Mouse (Mus musculus) right cerebral cortex, adult 2 months (tissue): ENCODE measurements around the gene Slc9c1.
A peak's percentile ranks its signal among the peaks of the same experiment; 100 is the strongest.
"Not testable (repeated sequence)": the region's sequence is repeated elsewhere in the genome, so short reads cannot be mapped to it uniquely, and the experiment has no call there.

Experiments used
- DNase-seq, 2 experiments: peaks; one replicate each; pipeline ENCODE4 v3.0.0; 2021 to 2022; ENCODE audit warnings: low spot score in 2 of 2

The Slc9c1 gene

DNA sequence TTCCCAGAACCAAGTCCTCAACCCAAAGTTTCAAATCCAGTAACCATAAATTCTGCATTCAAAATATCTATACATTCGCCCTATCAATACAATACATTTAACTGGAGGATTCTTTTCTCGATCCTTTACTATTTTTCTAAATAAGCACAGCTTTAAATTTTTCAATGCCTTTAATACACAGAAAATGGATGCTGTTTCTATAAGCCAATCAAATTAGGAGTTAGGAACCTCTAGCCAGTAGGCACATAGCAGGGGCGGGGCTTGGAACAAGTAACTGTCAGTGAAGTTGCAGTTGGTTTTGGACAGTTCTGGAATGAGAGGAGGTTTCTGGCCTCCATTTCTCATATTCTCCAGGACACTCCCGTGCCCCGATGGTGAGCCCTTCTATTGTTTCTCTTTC, at the start of gene Slc9c1:
TSS of gene Slc9c1 (plus strand) at position 301 of the 400 bp plus-strand sequence.
- no peak for DNase-seq

DNA sequence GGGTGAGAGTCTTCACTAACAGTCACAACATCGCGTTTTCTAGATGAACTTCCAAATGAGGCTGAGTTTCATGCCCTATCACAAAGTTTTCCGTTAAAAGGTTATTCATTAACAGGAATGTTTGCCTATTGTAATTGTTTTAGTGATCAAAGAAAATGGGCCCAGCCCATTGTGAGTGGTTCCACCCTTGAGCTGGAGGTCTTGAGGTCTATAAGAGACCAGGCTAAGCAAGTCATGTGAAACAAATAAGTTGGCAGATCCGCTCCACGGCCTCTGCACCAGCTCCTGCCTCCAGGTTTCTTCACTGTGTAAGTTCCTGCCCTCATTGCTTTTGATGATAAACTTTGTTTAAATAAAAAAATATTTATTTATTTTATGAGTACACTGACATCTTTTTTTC, 42.2 kb upstream of the Slc9c1 start, which contains the start of gene Gm609:
TSS of gene Gm609 (minus strand) at position 43 of the 400 bp plus-strand sequence.
- no peak for DNase-seq

DNA sequence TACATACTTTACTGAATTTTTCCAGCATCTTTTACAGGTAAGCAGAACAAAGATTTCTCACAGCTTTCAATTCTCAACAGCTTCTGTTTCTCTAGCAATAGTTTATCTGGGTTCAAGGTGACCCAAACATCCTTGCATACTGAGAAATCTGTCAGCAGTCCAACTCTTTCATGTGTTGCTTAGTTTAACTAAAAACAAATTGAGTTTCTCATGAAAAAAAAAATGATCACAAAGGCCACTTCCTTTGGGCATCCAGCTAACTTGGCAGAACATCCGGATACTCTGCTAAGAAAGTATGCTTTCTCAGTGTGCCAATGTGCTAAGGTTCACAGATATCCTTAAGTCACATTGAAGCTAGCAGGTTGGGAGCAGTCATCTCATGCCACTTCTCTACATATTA, 39.8 kb upstream of the Slc9c1 start:
- no peak for DNase-seq

DNA sequence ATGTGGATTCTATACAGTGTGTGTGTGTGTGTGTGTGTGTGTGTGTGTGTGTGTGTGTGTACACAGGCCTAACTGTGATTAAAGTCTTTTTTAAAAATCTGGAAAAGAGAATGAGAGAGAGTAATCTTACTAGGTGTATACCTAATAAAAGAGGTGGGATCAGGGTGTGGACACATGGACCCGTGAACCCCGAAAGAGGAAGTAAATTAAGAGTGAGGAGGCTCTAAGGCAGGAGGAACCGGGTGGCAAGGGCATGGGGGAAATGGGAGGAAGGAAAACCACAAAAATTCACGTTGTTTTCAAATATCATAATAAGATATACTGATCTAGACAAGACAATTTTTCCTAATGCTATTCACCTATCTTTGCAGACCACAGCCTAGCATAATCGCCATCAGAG, 9.6 kb upstream of the Slc9c1 start:
- DNase-seq, result no peak

DNA sequence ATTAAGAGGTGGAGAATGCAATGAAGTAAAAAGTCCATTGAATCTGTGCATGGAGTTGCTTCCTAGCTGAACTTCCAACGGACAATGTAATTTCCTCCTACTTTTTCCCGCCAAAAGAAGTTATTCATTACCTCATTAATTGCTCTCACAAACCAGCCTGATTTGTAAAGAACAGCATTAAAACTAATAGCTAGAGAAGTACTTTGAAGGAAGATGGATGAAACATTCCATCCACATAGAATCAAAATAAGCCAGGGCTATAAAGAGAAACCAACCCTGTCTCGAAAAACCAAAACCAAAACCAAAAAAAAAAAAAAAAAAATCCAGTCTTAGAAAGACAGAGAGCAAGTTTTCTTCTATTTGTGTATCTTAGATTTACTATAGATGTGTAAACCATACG, 3.2 kb upstream of the Slc9c1 start, which contains the start of gene Gm17783:
TSS of gene Gm17783 (minus strand) at position 101 of the 400 bp plus-strand sequence.
- no peak for DNase-seq

DNA sequence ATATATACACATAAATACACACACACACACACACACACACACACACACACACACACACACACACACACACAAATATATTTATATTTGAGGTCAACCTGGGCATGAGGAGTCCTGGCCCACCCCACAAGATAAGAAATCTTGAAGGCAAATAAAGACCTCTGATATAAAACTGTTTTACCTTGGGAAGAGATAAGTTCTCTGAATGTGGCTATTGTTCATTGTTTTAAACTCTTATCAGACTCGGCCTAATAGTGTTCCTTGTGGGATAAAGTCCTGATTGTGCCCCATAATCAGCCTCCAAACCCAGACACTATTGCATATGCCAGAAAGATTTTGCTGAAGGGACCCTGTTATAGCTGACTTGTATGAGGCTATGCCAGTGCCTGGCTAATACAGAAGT, 3.2 kb downstream of the Slc9c1 start:
- not testable (repeated sequence) for DNase-seq

DNA sequence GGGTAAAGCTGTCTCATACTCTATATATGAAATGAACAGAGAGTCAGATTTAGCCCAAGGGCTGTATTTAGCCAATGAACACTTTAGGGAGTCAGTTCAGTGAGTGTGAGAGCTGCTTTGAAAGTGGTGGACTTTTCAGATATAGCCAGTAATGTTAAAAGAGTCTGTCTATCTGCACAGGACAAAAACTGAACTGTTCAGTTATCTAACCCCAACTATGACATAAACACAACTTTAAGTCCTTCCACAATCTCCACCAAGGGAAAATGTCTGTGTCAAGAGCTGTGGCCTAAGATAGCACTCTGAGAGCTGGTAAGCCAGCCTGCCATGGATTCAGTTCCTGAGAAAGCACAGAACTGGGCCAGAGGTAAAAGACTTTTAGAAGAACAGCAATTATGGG, 7.0 kb downstream of the Slc9c1 start:
- no peak for DNase-seq

DNA sequence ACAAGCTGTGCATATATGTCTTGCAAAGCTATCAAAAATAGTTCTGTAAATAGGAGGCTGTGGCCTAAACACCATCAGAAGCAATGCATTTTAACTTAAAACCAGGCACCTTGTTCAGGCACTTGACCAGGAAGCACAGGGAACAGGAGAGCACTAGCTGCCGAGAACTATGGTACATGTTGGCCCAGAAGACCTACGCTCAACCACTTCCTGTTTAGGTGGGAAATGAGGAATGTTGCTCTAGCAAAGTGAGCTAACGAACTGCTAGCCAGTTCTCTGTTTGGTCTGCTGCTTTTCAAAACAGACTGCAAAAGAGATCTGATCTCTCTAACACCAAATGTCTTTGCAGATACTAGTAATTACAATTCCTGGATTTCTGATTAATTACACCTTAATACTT, 9.2 kb downstream of the Slc9c1 start:
- no peak for DNase-seq

DNA sequence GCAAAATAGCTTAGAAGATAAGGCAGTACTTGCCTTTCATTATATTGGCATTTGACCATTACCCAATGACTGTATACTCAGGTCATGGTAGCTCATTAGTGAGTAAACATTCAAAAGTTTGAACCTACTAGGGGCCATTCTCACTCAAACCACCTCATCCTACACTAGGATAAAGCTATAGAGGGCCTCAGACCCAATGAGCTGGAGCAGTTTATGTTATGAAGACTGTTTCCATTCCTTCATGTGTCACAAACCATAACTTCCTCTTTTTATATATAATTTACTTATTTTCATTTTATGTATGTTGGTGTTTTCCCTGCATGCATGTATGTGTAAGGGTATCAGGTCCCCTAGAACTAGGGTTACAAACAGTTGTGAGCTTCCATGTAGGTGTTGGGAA, 12.9 kb downstream of the Slc9c1 start:
- DNase-seq, result no peak

DNA sequence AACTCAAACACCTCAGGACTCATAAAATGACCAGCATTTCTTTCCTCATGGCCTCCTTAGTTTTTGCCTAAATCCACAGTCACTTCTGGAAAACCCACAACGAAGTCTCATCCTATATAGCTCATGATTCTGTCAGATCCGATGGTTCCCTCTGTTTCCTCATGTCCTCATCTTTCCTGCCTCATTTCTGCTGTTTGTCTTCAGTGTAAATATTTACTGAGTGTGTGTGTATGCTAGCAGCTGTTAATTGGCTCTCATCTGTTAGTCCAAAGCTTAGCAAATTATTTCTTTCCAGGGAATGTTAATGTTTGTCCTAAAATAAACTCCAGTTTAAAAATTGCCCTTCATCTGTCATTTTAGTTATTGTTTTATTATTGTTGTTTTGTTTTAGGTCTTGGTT, 16.5 kb downstream of the Slc9c1 start:
- DNase-seq, result no peak

DNA sequence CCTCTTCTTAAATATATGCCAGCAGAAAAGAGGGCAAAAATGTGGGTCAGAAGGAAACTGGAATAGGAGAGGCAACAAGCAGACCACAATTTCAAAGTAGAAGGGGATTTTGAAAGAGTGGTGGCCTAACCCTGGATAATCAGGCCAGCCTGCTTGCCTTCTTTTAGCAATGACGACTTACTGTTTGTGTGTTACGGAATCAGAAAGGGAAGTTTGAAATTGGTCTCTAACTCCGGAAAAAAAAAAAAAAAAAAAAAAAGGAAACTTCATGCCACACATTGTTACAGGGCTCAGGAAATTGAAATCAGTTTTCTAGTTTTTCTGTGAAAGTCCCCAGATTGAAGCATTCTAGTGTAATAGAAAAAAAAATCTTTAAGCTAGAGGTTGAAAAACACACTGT, 26.6 kb downstream of the Slc9c1 start:
- DNase-seq, result no peak

DNA sequence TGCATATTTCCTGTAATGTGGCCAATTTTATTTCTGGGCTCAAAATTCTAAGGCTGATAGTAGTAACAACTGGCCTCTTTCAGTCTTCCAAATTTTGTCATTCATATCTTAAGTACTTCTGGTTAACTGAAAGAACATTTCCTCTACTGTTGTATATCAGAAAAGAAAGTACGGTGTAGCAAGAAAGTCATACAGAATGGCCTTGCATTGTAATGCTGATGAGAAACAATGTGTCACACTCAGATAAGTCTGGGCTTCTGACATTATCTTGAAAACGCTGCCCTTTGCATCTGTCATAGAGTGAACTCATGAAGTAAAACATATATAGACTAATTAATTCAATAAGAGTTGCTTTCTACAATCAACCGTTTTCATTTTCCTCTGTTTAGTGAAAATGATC, 37.2 kb downstream of the Slc9c1 start:
- no peak for DNase-seq

DNA sequence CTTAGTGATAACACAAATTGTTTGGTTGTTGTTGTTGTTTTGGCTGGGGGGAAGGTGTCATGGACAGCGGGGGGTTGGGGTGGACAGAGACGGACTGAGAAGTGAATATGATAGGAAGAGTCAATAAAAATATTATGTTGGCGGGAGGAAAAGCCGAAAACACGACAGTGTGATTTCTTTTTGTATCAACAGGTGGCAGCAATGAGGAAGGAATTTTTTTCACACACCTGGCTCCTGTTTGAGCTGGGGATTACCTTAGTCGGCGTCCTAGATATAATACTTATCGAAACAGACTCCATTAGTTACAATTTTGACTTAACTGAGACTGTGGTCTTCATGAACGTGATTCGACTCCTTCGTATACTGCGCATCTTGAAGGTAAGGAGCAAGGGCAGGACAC, 44.8 kb downstream of the Slc9c1 start:
- DNase-seq, result no peak

DNA sequence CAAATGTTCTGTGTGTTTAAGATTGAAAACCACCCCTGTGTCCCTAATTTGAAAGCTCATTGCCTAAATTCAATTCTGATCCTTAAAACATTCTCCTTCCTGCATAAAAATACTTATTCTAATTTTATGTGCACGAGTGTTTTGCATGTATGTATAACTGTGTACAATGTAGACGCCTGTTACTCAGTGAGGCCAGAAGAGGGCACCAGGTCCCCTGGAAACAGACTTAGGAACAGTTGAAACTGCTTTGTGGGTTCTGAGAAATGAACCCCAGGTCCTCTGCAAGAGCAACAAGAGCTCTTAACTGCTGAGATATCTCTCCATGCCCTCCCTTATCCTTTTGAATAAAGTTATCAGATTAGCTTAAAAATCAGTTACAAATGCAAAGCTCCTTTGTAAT, 47.4 kb downstream of the Slc9c1 start:
- DNase-seq, result peak in 1 of 2 experiments; percentile 12

DNA sequence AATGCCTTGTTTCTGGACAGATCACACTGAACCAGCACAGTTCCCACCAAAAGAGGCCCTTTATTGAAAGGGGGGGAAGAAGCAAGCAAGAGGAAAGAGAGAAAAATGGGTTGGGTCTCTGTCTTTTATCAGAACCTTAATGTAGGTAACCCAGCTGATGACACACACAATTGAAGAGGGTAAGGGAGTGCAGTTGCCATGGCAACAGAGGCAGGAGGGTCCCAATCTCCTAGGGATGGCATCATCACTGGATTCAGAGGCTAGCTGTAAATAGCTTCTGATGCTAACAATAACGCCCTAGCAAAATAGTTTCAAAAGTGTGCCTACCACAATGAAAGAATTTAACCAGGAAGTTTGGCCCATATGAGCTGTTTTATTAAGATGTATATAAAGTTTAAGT, 58.5 kb downstream of the Slc9c1 start:
- DNase-seq, result no peak

DNA sequence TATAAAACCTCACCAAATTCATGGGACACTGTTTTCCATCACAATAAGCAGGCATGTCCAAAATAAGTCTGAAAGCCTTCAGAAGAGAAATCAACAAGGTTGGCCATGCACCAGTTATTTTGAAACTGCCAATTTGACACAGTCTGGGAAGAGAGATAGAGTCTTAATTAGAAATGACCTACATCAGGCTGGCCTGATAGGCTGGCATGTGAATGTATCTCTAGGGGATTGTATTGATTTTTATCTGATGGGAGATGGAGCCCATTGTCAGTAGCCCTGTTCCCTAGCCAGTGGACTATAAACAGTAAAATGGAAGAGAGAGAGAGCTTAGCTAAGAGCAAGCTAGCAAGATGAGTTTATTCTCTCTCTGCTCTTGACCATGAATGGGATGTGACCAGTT, 60.4 kb downstream of the Slc9c1 start:
- DNase-seq, result no peak

DNA sequence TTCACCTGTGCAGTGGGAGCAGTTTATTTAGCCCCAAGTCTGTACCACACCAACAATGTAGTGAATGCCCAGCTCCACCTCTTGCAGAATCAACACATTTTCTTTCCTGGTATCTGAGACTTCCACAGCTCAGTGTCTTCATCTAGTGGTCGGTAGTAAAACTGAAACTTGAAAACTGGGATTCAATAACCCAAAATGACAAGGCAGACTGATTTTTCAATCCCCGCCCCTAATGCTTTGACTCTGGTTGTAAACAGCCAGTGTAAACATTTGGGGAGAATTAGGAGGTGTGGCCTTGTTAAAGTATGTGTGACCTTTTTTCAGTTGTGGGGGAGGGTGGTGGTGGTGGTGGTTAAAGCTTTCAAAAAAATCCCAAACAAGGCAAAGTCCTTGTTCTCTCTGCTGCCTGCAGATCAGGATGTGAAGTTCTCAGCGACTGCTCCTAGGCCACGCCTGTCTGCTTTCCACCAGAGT, 73.4 kb downstream of the Slc9c1 start:
- DNase-seq, result peak; percentile 14 to 16

DNA sequence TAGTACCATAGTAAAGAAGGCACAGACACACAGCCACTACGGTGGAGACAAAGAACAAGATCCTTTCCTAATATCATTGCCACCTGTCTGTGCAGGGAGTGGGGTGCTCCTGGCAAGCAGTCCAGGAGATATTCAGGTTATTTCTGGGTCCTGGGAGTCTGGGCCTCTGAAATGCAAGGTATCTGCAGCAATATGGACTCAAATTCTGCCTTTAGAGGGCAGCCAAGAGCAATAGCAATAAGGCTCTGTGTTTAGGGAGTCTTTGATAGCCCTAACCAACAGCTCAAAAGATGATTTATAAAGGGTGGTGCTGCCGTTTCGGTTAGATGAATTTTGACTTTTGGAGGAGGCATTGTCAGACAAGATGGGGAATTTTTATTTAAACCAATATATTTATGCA, 74.2 kb downstream of the Slc9c1 start:
- peak; percentile 18 to 26 for DNase-seq

DNA sequence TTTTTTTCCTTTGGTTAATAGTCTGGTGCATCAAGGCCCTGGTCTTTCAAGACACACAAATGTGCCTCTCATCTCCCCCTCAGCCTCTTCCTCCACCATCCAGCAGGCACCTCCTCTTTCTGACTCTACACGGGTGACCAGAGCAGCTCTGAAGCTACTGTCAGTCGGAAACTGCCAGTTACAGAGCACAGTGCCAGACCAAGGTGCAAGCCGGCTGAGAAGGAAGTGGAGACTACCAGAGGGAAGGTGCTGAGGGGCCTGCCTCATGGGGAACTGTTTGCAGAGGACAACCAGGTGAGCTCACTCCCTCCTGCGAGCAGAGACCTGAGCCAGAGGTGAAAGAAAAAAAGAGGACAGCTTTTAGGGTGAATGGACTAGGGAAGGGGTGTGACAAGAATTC, 75.2 kb downstream of the Slc9c1 start, which contains the start of gene Gcsam:
TSS of gene Gcsam (plus strand) at position 114 of the 400 bp plus-strand sequence.
- no peak for DNase-seq

DNA sequence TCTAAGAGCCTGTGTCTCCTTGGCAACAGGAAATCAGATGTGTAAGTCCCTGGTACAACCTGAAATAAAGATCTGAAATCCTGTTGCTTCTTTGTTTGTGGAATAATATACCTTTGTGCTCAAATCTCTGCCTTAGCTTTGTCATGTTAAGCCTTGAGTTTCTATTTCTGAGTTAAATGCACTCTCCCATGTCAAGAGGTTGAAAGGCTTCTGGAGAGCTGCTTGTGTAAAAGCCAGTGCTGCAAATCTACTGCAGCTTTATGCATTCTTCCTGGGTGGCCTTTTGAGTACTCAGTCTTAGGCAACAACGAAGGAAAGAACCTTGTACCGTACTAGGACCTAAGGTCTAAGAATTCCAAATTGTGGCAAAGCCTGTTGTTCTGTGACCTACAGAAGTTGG, 78.1 kb downstream of the Slc9c1 start:
- DNase-seq, result no peak

DNA sequence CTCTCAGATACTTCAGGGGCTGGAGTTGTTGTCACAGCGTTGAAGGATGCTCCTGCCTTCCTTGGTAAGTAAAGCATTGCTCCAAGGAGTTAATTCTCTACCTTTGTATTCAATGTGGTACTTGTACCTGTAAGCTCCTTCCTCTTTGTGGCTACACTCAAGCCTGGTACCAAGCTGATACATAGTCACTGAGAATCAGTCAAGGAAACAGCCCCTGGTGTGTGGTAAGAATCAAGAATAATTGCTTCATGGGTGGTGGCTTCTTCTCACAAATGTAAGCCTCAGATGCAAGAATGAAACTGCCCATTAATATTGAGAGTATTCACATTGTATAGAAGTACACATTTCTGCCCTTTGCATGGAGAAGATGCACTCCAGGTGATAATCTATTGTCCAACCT, 80.8 kb downstream of the Slc9c1 start:
- no peak for DNase-seq

DNA sequence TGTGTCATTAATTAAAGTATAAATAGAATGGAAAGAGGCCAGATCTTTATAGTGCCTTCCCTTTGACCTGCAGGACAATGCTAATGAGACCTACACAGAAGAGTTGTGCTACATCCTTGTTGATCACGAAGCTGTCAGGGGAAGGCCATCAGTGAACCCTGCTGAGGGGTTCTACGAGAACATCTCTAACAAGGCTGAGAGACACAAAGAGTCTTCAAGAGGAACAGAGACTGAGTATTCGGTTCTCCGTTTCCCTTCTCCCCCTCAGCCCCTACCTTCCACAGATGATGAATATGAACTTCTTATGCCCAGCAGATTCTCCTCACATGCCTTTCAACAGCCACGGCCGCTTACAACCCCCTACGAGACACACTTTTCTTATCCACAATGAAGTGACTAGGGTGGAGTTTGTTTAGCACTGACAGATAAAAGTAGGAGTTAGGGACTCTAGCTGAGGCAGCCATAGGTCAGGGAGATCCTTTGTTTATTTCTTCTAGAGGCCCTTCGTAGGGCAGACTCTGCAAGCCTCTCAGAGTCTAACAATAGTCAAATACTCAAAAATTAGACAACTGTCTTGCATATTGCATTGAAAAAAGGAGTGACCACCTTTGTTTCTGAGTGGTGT, 84.8 kb downstream of the Slc9c1 start:
- no peak for DNase-seq

DNA sequence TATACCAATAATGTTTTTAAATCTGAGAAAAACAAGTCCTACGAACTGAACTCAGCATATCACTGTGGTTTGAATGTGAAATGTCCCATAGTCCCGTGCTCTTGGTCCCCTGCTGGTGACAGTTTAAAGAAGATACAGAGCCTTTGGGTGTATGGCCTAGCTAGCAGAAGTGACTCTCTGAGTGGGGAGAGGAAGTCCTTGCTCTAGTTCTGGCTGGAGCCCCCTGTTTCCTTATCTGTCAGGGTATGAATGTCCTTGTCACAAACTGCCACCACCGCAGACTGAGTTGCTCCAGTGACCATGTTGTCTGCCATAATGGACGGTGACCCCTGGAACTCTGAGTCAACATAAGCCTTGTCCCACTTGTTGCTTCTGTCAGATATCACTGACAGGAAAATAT, 88.1 kb downstream of the Slc9c1 start:
- no peak for DNase-seq

DNA sequence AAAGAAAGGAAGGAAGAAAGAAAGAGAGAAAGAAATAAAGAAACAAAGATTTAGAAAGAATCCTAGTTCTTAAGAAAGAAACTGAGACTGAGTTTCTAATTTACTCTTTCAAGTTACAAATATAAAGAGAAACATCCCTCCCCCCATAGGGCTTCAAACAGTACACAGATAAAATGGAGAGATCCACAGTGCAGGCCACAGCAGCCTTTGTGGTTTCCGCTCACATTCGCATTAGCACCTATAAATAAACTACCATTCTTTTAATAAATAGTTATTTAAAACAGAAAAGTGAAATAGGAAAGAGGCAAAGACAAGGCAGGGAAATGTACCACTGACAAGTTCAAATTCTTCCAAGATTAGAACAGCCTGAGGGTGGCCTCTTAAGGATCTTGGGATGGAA, 89.7 kb downstream of the Slc9c1 start:
- DNase-seq, result no peak
